Mouse (Mus musculus) cerebellum, postnatal 25 days (tissue): Measurements from ENCODE around the gene Fbl.
"Not testable (repeated sequence)": the region's sequence is repeated elsewhere in the genome, so short reads cannot be mapped to it uniquely, and the experiment has no call there.

ENCODE experiments used
- DNase-seq, 2 experiments: peaks; one replicate each; pipeline ENCODE4 v3.0.0; 2021; ENCODE audit warnings: mixed read lengths in 2 of 2

Gene Fbl

GRCm38 (mm10) chr7:28169489-28170422 is at the start of gene Fbl:
Fbl (plus strand) TSS chr7:28169710.
- peak; percentile 90 to 94 for DNase-seq

GRCm38 (mm10) chr7:28129166-28129565 is 40.3 kb upstream of the Fbl start, which contains the start of gene 9530053A07Rik:
9530053A07Rik (plus strand) TSS chr7:28129466.
- no peak for DNase-seq

DNA sequence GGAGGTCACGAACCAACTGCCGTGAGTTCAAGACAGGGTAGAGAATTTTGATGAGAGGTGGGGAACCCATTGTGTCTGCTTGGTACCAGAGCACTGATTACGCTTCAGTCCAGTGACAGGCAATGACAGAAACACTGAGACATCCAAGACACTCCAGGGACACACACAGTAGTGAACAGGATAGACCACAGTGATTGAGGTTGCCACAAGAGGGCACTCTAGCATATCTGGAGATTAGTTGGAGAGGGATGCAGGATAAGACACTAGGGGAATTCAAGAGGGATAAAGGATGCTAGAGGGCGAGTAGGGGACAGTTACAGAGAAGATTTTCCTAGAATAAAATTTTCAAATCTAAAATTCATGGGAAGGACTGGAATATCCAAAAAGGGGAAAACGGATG is 31.9 kb upstream of the Fbl start:
- peak; percentile 23 to 71 for DNase-seq

- peak; percentile 73 to 85 for DNase-seq
Observed at GRCm38 (mm10) chr7:28148263-28148662, 21.2 kb upstream of the Fbl start.

GRCm38 (mm10) chr7:28149841-28150240 is 19.7 kb upstream of the Fbl start:
- DNase-seq, result no peak

DNA sequence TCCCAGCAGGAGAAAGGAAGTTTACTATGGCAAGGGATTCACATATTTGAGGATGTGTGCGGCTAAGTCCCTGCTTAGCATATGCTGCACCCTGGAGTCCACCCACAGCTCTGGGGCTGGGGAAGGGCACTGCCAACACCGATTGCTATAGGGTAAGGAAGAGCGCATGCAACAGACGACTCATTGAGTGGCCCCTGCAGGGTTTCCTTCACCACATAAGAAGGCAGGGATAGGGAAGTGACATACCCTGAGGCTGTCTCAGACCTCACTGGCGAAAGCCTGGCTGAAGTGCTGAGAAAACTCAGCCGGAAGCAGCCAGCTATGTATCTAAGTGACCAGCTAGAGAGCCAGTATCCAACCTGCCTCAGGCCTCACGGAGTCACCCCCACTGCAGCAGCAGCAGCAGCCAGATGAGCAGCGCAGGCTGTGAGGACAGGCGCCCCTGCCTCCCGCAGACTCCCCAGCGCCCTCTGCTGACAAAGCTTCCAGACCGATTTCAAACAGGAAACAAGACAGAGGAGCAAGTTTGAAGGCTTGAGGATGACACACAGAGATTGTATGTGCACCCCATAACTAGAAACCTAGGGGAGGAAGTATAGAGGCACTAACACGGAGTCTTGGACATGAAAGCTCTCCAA is 17.8 kb upstream of the Fbl start:
- DNase-seq, result peak; percentile 25 to 56

DNA sequence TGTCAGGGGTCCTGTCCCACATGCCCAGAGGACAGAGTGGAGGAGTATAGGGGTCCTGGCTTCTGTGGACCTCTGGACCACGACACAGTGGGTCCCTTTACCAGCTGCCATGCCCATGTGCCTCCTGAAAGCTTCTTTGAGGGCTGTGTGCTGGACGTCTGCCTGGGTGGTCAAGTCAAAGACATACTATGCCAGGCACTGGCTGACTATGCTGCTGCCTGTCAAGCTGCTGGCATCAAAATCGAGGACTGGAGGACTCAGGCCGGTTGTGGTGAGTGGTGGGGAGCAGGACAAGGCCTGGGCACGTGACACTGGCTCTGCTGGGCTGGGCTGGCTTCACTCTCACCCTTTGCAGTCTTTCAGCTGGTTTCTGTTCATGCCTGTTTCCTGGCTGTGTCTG is 15.9 kb upstream of the Fbl start:
- DNase-seq, result not testable (repeated sequence)

DNA sequence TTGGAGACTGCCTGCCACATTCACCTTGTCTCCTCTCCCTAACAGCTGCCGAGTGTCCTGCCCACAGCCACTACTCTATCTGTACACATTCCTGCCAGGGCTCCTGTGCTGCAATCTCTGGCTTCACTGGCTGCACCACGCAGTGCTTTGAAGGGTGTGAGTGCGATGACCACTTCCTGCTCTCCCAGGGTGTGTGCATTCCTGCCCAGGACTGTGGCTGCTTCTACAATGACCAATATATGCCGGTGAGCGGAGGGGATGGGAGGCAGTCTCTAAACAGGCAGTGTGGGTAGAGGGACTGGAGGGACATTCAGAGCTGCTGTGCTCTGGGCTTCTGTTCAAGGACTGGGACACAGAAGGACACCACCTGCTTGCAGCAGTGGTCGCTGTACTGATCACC is 10.2 kb upstream of the Fbl start:
- DNase-seq, result no peak

DNA sequence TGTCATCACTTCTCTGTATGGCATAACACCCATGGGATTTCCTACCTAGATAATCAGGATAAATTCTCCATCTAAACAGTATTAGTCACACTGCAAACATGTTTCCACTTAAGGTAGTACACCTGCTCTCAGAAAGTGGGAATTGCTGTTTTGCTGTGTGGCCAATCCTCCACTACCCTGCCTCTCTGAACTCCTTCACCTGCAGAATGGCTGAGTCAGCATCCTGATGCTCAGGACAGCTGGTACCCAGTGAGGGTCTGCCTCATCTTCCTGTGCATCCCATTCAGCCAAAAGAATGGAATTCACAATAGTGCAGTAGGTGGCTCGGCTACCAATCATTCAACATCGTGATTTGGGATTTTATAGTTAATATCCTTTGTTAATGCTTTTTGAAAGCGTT is 9.6 kb upstream of the Fbl start:
- no peak for DNase-seq

GRCm38 (mm10) chr7:28161163-28161749 is 8.3 kb upstream of the Fbl start:
- DNase-seq, result no peak

- DNase-seq, result no peak
Observed at GRCm38 (mm10) chr7:28165406-28165805, 4.1 kb upstream of the Fbl start.

- DNase-seq, result peak; percentile 67 to 84
Observed at GRCm38 (mm10) chr7:28168320-28169115, 992 bp upstream of the Fbl start.

- no peak for DNase-seq
Observed at GRCm38 (mm10) chr7:28175358-28175757, 5.8 kb downstream of the Fbl start.

DNA sequence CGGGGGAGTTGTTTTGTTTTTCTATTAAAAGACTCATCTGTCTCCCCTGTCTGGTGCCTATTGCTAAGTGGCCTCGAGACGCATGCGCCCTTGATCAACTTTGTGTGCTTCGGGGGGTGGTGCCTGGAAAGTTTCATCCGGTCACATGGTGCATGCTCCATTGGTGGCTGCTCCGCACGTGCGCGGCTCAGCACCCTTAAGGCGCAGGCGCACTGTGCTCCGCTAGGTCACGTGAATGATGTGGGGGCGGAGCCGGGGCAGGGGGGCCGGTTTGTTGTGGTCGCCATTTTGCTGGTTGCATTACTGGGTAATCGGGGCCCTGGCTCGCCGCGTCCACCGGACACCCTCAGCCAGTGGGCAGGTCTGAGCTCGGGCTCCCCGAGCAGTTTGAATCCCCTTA is 9.7 kb downstream of the Fbl start, which contains the start of gene Dyrk1b:
TSS of gene Dyrk1b (plus strand) at position 242 of the 400 bp plus-strand sequence.
- peak; percentile 97 to 98 for DNase-seq

GRCm38 (mm10) chr7:28179741-28180377 is 10.3 kb downstream of the Fbl start:
- peak; percentile 93 to 95 for DNase-seq

DNA sequence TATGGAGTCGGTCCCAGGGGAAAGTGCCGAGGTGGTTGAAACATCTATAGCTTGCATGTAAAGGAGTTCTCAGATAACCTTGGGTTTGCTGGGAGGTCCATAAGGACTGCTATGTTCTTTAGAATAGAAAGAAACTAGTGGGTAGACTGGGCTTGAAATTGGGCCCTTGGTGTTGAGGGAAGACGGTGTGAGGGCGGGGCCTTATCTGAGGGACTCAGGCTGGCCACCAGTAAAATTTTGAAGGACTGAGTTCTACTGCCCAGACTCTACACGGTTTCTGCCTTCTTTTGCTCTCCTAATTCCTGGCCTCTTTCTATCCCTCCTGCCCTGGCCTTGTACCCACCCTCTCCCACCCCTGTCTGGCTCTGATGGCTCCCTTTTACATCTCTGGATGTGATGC is 11.4 kb downstream of the Fbl start:
- DNase-seq, result no peak

DNA sequence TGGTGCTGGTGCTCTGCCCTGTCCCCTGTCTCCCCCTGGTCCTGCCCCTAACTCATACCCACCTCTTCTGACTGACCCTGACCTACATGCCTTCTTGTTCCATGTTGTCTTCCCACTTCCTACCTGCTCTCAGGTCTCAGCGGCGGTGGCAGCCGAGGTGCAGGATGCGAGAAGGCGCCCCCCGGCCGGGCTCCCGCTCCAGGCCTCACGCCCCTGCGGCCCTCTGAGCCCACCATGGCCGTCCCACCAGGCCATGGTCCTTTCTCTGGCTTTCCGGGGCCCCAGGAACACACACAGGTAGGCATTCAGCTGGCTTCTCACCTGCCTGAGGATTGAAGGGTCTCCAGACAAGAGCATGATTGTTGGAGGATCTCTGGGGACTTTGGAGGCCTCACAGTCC is 11.9 kb downstream of the Fbl start:
- no peak for DNase-seq

GRCm38 (mm10) chr7:28182320-28182719 is 12.8 kb downstream of the Fbl start:
- DNase-seq, result no peak

DNA sequence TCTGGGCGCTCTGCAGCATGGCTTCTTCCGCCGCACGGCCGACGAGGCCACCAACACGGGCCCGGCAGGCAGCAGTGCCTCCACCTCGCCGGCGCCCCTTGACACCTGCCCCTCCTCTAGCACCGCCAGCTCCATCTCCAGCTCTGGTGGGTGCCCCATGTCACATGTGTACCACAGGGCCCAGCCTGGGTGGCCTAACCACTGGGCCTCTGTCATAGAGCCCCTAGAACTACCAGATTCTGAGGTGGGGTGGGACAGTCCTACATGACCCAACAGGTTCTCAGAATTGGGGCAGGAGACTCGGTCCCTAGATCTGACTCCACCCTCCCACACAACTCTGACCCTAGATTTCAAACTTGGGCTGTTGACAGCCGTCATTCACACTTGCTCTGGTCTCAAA is 16.4 kb downstream of the Fbl start:
- DNase-seq, result no peak

- DNase-seq, result no peak
Observed at GRCm38 (mm10) chr7:28186631-28187030, 17.1 kb downstream of the Fbl start.

DNA sequence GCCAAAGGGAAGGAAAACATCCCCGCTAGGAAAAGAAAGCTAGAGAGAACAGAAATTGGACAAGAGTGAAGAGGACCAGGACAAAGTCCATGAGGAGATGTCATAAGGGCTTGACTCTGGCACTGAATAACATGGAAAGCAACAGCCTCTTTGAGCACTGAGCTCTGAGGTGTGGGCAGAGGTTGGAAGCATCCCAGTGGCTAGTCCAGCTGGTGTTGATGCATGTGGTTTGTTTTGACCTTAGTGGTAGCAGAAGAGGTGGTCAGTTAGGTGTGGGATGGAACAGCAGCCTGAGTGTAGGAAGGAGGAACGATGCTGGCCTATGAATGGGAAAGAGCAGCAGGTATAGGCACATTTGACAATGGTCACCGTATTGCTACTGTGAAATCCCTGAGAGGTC is 22.0 kb downstream of the Fbl start:
- DNase-seq, result no peak

DNA sequence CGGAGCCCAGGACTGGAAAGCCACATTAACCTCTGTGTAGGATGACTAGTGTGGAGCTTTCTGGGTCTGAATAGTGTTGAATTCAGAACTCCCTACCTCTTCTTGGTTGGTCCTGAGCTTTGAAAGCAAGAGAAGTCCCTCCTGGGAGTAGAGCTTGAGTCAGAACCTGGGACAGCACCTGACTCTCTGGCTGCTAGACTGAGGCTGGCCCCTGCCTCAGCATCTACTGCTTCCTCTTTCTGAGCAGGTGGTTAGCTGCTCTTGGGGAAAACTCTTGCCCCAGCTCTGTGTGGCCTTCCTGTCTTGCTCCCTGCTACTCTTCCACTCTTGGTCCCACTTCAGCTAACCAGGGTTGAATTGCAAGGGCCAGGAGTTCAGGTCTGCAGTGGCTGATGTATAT is 22.4 kb downstream of the Fbl start:
- DNase-seq, result no peak
